Mouse (Mus musculus): ENCODE results near the gene Pex10.
"Not testable (repeated sequence)": the region's sequence is repeated elsewhere in the genome, so short reads cannot be mapped to it uniquely, and the experiment has no call there.

Pex10 gene

DNA sequence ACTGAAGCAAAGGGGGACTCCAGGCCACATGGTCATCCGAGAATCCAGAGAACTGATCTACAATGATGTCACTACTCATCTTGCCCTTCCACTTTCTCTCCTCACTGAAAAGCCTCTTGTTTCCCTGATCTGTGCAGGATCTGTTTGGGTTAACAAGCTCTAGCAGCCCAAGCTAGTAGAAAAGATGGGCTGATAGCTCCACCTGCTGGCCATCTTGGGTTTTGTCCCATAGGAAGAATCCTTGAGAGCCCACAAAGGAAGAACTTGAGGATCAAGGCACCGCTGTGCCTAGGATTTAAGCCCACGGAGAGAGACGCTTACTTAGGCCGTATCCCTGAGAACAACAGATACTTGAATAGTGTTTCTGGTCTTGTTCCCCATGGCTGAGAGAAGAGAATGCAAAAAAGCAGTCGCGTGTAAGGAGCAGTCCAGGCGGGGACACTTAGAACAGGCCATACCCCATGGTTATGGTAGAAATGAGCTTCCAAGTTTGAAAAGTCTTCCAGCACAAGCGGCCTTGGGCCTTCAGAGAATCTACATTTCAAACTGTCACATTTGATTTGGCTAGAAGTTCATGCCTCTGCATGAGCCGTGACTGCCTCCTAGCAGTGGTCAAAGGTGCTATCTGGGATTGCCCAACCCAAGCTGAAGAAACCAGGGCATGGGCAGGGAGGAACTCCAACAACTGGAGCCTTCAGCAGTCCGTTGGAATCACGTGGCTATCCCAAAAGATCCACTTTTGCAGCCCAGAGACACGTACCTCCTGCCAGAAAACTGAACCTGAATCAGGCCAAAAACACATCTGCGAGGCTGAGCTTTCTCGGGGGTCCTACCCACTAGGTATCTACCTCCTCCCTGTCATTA, 614 bp upstream of the Pex10 start:
- peak; percentile 98 for DNase-seq

DNA sequence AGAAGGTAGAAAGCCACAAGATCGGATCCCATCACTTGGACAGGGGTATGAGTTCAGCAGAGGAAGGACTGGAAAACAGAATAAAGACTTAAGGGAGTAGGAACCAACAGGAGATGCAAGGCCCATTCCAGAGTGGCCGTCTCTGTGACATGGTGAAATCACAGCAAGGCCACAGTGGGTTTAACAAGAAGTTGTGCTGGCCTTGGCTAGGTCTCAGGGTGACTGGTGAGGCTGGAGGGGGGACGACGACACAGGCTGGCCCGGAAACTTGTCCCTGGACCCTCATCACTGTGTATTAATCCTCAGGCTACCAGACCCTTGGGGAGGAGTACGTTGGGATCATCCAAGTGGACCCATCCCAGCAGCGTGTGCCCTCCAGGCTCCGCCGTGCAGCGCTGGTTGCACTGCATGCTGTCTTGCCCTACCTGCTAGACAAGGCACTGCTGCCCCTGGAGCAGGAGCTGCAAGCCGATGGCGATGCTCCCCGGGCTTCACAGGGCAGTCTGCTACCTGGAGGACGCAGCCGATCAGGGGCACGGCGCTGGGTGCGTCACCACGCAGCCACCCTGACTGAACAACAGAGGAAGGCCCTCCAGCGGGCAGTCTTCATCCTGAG, 1.6 kb downstream of the Pex10 start:
- no peak for DNase-seq

DNA sequence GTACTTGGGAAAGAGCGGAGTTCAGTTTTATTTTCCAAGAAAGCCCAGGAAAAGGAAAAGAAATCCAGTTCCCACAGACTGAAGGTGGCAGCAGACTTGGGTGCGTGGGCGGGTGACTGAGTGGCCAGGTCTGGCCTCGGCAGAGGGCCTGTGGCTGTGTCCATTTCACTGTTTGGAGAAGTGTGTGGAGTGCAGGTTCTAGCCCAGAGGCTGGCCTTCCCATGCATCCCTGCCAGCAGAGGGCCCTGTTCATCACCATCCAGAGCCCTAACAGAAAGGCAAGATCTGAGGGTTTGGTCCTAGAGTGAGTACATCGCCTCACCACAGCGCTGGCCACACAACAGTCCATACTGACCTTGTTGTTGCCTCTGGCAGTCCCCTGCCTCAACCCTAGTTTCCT, 2.4 kb downstream of the Pex10 start:
- DNase-seq, result no peak

DNA sequence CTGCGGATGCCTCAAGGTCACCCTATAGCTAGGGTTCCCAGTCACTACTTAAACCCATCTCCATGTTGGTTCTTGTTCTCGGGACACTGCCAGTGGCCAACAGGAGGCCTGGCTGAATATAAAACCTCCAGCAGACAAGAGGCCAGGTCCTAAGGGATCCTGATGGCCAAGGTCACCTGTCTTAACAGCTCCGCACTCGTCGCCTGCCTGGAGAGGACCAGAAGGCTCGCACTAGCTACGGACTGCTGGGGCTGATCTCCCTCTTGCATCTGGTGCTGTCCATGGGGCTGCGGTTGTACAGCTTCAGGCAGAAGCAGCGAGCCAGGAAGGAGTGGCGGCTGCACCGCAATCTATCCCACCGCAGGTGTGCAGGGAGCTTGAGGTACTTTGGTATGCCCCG, 3.4 kb downstream of the Pex10 start:
- DNase-seq, result peak; percentile 94

DNA sequence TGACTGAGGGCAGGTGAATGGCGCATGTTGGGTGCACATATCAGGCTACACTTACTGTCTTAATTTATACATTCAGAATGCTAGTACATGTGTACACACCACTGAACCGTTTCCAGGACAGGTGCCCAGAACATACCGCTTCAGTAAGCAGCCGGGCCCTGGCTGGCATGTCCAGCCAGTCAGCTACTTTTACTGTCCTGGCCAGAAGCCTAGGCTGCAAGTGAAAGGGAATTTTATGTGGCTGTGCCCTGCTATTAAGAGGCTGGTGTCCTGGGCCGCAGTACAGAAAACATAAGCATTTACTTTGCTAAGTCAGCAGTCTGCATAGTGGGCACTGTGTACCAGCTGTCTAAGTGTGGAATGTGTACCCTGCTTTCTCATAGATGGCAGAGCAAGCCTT, 4.1 kb downstream of the Pex10 start:
- no peak for DNase-seq

DNA sequence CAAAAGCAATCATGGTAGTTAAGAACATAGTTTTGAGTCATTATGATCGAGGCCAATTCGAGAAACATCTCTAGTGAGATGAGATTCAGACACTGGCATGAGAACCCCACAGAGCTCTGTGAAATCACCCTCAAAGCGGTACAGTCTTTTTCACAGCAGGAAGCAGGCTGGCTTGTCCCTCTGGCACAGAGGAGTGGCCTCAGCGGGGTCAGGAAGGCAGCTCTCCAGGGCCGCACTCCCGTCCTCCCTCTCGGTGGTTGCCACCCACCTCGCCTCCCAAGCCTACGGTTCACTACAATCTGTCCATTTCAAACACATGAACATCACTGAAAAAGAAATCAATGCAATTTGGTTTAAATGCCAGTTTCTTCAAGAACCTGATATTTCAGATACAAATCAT, 7.6 kb downstream of the Pex10 start:
- no peak for DNase-seq

DNA sequence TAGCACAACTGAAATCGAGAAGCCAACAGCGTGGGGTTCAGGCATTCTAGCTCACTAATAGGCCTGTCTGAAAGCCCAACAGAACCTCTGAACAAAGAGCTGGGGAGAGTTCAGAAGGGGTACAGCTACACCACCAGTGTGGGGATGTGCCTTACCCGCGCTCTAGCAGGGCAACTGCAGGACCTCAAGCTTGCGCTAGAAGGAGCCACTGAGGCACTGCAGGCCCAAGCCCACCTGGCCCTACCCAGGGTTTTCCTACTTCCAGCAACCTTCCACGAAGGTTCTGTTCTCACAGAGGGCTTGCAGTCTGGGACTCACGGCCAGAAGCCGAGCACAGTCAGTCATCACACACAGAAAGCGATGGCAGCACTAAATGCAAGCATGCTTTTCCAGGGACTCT, 8.3 kb downstream of the Pex10 start:
- DNase-seq, result no peak

DNA sequence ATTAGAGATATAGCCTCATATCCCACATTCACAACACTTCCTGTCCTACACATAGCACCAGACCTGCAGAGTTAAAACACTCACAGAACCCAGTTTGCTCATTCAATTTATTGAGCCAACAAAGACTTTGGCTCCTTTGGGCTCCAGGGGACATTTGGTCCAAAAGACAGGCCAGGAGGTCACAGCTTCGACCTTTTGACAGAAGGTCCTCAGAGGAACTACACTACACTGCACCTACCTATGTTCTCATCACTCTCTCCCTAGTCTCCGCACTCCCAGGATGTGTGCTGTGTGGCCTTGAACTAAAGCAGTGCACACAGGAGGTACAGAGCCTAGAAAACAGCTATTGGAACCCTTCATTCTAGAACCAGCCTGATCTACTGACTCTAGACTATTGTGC, 9.0 kb downstream of the Pex10 start:
- DNase-seq, result no peak

DNA sequence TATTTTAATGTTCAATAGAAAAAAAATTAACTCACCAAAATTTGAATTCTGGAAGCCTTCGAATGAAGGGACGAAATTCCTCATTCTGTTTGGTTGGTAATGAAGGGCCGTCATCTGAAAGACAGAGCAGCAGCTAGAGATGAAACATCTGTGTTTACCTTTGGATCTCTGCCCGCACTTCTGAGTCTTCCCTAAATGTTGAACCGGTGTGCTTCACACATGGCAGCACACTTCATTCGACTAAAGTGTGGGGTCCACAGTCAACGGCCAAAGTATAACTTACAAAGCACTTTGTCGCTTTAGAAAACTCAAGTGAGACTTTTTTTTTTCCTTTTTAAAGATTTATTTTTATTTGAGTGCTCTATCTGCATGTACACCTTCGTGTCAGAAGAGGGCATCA, 9.9 kb downstream of the Pex10 start:
- DNase-seq, result no peak

DNA sequence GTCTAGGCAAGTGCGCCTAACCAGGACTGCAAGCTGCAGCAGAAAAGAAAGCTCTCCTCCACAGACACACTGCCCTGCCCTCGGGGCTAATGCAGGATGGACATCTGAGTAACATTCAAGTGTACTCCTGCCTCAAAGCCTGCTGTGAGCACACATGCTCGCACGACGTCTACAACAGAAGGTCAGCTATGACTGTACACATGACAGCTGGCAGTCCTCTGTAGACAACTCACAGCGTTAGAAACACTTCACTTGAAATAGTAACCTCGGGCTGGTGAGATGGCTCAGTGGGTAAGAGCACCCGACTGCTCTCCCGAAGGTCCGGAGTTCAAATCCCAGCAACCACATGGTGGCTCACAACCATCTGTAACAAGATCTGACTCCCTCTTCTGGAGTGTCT, 12.0 kb downstream of the Pex10 start:
- not testable (repeated sequence) for DNase-seq

DNA sequence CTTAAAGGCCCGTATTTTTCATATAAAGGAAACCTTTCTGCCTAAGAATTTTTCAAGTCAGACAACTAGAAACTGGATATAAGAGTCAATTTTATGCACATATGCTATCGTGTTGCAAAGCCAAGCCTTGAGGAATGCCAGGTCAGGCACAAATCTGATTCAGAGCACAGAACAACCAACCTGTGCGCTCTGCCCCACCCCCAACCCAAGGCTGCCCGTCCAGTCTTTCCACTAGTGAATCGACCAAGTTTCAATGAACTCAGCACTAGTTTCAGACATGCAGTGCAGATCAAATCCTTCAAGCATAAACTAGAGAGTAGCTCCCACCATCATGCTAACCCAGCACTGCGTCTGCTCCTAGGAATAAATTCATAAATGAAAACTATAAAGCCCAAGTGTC, 12.8 kb downstream of the Pex10 start:
- no peak for DNase-seq

DNA sequence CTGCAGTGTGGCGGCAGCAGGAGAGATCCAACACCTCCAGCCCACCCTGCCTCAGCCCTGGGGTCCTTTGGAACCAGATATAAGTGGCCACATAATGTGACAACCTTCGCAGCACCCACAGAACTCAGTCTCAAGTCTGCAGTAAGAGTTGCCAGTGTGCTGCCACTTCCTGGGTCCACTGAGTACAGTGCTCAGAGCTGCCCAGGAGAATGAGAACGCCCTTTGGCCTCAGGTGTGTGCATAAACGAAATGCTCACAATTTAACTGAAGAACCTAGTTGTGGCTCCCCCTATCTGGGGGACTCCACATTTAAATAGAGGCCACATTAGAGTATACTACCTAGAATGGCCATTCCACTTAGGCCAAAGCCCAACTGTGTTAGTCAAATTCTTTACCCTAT, 16.7 kb downstream of the Pex10 start:
- DNase-seq, result no peak

DNA sequence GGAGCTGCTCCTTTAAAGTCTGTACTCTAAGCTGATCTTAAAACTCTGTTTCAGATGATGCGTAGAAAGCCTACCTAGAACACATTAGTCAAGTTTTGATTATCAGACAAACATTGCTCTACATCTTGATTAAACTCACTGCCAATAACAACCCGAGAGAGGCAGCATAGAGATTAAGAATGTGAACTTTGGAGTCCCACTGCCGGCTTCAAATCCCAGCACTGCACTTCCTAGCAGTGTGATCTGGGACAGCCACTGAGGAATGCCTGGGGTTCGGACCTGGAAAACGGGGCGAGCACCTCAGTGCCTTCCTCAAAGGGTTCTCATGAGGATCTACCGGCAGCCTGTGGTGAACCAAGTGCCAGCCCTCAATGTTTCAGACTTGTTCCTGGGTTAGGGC, 17.5 kb downstream of the Pex10 start:
- no peak for DNase-seq

DNA sequence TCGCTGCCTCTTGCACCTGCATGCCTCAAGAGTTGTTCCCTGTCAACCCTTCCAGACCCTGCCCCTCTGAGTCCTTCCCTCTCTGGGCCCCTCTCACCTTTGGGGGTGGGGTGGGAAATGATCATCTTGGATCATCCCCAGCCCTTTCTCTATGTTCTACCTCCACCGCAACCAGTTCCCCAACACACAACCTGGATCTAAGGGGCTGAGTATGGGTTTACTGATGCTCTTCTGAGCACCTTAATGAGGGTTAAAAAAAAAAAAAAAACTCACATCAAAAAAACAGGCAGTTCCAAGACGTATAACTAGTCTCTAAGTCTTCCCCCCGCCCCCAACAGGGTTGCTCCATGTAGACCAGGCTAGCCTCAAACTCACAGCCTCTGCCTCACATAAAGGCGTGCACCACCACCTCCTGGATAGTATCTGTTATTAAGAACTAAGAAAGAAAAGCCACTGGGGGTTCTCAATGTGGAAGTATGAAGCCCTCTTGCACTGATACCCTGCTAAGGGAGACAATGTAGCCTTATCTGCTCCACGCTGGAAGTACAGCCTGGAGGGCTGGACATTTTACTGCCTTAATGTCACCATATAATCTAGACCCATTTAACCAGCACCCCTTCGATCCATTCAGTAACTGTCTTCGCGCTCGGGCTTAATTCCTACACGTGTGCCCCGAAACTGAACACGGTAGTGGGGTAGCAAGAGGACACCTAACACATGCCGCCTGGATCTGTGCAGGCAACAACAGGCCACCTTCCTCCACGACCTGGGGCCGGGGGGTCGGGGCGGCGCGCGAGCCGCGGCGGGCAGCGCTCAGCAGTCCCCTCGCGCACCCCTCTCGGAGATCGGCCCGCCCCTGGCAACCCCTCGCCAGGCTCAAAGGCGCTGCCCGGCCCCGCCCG, 18.6 kb downstream of the Pex10 start:
- DNase-seq, result peak; percentile 86

DNA sequence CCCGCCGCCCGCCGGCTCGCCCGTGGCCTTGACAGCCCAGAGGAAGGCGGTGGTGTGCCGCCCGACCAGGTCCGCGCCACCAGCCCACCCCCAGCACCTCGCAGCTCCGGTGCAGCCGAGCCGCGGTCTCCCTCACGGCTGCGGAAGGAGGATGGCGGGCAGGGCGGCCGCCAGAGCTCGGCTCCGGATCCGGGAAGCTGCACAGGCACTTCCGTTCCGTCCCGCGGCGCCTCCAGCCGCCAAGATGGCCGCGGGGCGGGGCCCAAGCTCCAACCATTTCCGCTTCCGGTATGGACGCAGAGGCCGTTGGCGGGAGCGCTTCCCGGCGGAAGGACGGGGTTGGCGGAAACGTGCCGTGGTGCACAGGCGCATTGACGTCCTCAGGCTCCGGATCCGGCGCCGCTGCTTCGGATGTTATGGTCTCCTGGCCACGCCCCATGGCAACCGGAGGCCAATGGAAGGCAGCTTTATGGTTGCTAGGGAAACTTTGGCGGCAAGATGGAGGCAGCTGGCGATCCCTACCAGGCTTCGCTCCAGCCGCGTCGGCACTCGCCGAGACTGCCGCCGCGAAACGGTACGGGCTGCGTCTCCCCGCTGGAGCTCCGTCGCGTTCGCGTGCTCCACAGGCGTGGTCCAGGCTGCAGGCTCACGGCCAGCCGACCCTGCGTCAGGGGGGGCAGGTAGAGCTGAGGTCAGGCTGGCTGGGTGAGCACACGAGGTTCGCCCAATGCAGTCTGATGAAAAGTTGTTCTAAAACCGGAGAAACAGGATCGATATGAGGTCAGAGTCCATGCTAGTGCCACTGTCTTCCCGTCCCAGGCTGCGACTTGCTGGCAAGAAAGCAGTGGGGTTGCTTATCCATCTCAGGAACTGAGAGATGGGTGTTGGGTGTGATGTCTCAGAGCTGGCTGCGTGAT, 19.6 kb downstream of the Pex10 start, which contains the start of the genes Rer1 and Morn1:
Rer1 (minus strand) TSS at position 275 of the 917 bp plus-strand sequence.
Morn1 (plus strand) TSS at position 470 of the 917 bp plus-strand sequence.
- DNase-seq, result peak; percentile 100

DNA sequence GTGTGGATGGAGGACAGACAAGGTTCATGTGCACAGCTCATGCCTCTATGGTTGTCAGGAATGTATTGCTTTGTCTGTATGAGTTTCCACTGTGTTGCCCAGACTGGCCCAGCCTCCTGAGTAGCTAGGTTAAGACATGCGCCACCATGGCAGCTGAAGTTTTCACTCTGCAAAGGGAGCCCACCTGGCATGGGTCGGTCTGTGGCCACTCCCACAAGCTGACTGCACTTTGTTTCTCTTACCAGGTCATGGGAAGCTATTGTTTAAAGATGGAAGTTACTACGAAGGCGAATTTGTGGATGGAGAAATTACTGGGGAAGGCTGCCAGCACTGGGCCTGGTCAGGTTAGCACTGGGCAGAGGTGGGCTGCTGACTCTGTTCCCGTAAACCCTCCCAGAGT, 22.4 kb downstream of the Pex10 start:
- peak; percentile 91 for DNase-seq

DNA sequence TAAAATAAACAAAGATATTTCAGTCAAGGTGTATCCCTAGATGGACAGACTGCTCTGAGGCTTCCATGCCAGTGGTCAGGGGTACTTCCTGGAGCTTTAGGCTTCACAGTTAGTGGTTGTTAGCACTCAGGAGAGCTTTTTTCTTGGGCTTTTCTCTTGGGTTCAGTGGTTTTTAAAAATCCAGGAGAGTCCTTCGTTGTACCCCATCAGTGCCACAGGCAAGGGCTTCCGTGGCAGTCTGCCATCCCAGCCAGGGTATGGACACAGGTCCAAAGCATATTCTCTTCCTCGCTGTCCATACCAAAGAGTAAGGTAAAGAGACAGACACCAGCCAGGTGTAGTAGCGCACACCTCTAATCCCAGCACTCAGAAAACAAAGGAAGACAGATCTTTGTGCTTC, 23.3 kb downstream of the Pex10 start:
- DNase-seq, result peak; percentile 81

DNA sequence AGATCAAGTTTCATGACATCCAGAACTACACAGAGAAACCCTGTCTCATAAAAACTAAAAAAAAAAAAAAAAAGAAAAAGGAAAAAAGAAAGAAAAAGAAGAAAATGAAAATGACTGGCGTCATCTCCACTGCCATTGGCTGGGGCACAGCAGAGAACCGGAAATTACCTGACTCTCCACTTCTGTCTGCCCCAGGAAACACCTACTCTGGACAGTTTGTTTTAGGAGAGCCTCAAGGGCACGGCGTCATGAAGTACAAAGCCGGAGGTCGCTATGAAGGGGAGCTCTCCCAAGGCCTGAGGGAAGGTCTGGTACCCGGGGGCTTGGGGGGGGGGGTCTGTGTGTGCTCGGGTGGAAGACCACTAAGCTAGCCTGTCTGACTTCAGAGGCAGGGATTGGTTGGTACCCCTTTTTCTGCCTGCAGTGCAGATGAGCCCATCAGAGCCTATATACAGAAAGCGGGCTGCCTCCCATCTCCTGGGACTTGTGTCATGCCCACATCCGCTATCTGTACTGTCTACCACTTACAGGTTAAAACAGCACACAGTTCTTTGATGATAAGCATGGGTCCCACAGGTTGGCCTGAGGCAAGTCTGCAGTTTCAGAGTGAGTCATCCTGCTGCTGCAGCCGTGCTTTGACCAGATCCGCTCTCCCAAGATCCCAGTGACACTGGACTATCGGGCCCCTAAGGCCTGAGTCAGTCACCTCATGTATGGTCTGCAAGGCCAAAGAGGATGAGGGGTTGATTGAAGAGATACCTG, 24.1 kb downstream of the Pex10 start:
- DNase-seq, result peak; percentile 86

DNA sequence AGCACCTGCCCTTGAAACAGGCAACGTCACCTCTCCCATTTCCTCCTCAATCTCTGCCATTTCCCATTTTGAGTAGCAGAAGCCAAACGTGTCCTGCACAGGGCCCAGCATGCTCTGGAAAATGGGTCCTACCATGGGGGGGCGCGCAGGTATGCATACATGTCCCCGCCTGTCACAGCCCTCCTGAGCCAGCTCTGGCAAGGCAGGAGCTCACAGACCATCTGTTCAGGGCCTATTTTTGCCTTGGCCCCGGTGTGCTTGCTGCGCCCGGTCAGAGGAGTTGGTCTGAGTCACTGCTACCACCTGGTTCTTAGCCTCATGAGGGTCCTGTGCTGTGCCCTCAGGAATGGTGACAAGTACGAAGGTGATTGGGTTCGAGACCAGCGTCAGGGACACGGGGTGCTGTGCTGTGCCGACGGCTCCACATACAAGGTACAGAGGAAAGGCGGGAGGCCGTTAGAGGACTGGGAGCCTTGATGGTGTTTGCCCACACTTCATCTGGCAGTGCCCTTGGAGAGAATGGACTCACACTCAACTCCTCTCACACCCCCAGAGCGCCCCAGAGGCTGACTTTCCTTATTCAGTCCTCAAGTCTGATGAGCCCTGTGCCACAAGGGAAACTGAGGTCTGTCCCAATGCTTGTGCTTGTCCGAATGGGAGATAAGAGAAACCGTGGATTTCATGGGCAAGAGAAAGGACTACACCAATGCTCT, 26.1 kb downstream of the Pex10 start:
- peak; percentile 85 for DNase-seq

DNA sequence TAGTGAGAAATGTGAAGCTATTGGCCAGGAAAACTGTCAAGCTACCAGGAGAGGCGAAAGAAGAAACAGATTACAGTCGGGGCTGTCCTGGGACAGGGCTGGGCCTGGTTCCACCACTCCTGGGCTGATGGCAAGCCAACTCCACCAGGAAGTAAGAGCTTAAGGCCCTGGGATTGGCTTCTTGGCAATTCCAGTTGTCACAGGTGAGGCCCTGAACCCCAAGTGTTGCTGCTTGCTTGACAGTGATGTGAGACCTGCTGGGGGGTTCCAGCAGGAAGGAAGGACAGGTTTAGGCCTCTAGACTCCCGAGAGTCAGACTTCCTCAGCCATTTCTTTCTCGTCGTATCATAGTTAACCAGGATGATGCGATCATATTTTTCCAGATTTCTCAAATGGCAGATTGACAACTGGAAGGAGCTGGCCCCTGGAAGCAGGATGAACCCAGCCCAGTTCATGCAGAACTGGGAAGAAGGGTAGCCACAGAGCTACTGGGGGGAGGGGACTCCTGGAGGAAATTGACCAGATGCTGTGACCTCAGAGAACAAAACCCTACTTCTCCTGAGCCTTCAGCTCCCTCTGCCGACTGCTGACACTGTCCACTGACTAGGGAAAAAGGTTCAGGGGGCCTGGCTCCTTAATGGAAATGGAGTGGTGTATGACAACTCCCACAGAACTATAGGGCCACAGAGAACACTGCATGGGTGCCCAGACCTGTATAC, 26.8 kb downstream of the Pex10 start:
- peak; percentile 87 for DNase-seq

Data from heart, adult 11 months (tissue).